Mouse (Mus musculus) lung, embryonic 14.5 days (tissue): ENCODE measurements at regions not wholly inside any gene's neighbourhood (a gene's known extent, or its start where the extent isn't known, plus 50 kb on each side); places are given as distances from the start of the nearest gene placed in this dataset.

Experiments
- ATAC-seq: fragments of 200-750 bp; cut with Nextera tagmentation; 2 replicates; pipeline ENCODE4 v1.8.0; 2017; ENCODE audit warnings: mild to moderate bottlenecking, moderate TSS enrichment, moderate library complexity; ENCODE audit not compliant: insufficient read depth
- DNase-seq: peaks from one replicate; pipeline ENCODE4 v3.0.0-alpha.2; 2015
- H3K27ac ChIP-seq: fragments of 300-500 bp; sonication (generic); 2 replicates; pipeline ENCODE4 v1.5.1; 2014; ENCODE audit warnings: low read depth, mild to moderate bottlenecking, moderate library complexity
- H3K27me3 ChIP-seq: fragments of 300-500 bp; sonication (generic); 2 replicates; pipeline ENCODE4 v1.6.1; 2014; ENCODE audit warnings: low read length, control low read depth; ENCODE audit not compliant: insufficient read depth
- H3K36me3 ChIP-seq: fragments of 300-500 bp; sonication (generic); 2 replicates; pipeline ENCODE4 v1.6.1; 2014; ENCODE audit warnings: control low read depth; ENCODE audit not compliant: insufficient read depth
- H3K4me1 ChIP-seq: fragments of 300-500 bp; sonication (generic); 2 replicates; pipeline ENCODE4 v1.6.1; 2014; ENCODE audit warnings: antibody characterized with exemption, control low read depth; ENCODE audit not compliant: insufficient read depth
- H3K4me2 ChIP-seq: fragments of 300-500 bp; sonication (generic); 2 replicates; pipeline ENCODE4 v1.6.1; 2014; ENCODE audit warnings: mild to moderate bottlenecking
- H3K4me3 ChIP-seq: fragments of 300-500 bp; sonication (generic); 2 replicates; pipeline ENCODE4 v1.5.1; 2014; ENCODE audit warnings: low read depth, low read length
- H3K9ac ChIP-seq: fragments of 300-500 bp; sonication (generic); 2 replicates; pipeline ENCODE4 v1.6.1; 2014
- H3K9me3 ChIP-seq: fragments of 300-500 bp; sonication (generic); 2 replicates; pipeline ENCODE4 v1.6.1; 2016; ENCODE audit warnings: low read depth, low read length, control low read depth
- CTCF ChIP-seq: IDR thresholded peaks from 2 replicates; pipeline ENCODE4 v1.5.1; 2016; ENCODE audit warnings: antibody characterized with exemption, low read depth
- WGBS: fragments of 180-500 bp; shearing (Covaris S2); extraction: QIAGEN DNeasy Blood & Tissue Kit; methylation state at CpG from one replicate; pipeline ENCODE4 v1.1.7; 2014; 5-methylcytosine and 5-hydroxymethylcytosine counted together

GRCm38 (mm10) chr12:93549900-93550299 lies 1700.9 kb upstream of the Sel1l start:
- no peak overlapping the region for H3K4me2 ChIP-seq
- H3K27ac ChIP-seq = no peak overlapping the region
- H3K4me1 ChIP-seq = no peaks in the 10 kb centered on the region
- DNase-seq = peak; percentile 70
- peak; percentile 71 for TF ChIP-seq CTCF
- 23% methylated on average over 4 of the region's 4 CpGs for WGBS
- H3K4me3 ChIP-seq = no peak overlapping the region
- no peaks in the 10 kb centered on the region for H3K36me3 ChIP-seq
- H3K9ac ChIP-seq = no peak overlapping the region
- no peak for ATAC-seq
- H3K27me3 ChIP-seq = no peaks in the 10 kb centered on the region
- no peaks in the 10 kb centered on the region for H3K9me3 ChIP-seq

- Histone ChIP-seq H3K4me2 (no peak overlapping the region), H3K36me3 (no peaks in the 10 kb centered on the region), H3K27me3 (no peaks in the 10 kb centered on the region), H3K4me1 (no peaks in the 10 kb centered on the region), H3K9me3 (no peaks in the 10 kb centered on the region), H3K4me3 (no peak overlapping the region), H3K9ac (no peak overlapping the region), H3K27ac (no peak overlapping the region)
- 72% methylated on average over 2 of the region's 2 CpGs for WGBS
- TF ChIP-seq CTCF = no peak
- DNase-seq (no peak), ATAC-seq (no peak)
These were observed 1674.5 kb upstream of the Sel1l start for GRCm38 (mm10) chr12:93523465-93523864.

- Histone ChIP-seq H3K4me3 (no peak overlapping the region), H3K36me3 (no peaks in the 10 kb centered on the region), H3K27me3 (no peaks in the 10 kb centered on the region), H3K4me2 (no peak overlapping the region), H3K4me1 (no peaks in the 10 kb centered on the region), H3K9ac (no peak overlapping the region), H3K9me3 (no peaks in the 10 kb centered on the region), H3K27ac (no peak overlapping the region)
- WGBS = 71% methylated on average over 1 of the region's 1 CpGs
- ATAC-seq (no peak), DNase-seq (no peak)
- TF ChIP-seq CTCF = no peak
These were observed 1637.4 kb upstream of the Sel1l start for GRCm38 (mm10) chr12:93486381-93486780.

GRCm38 (mm10) chr12:93462106-93462505 lies 1613.1 kb upstream of the Sel1l start:
- Histone ChIP-seq H3K4me2 (no peak overlapping the region), H3K27me3 (no peaks in the 10 kb centered on the region), H3K9ac (no peak overlapping the region), H3K9me3 (no peaks in the 10 kb centered on the region), H3K4me3 (no peak overlapping the region), H3K4me1 (no peaks in the 10 kb centered on the region), H3K27ac (no peak overlapping the region), H3K36me3 (no peaks in the 10 kb centered on the region)
- TF ChIP-seq CTCF = no peak
- ATAC-seq (no peak), DNase-seq (no peak)

GRCm38 (mm10) chr12:93449436-93449835 lies 1600.5 kb upstream of the Sel1l start:
- no peak for TF ChIP-seq CTCF

GRCm38 (mm10) chr12:93429218-93429617 lies 1580.3 kb upstream of the Sel1l start:
- Histone ChIP-seq H3K9me3 (no peaks in the 10 kb centered on the region), H3K4me1 (no peaks in the 10 kb centered on the region), H3K4me2 (no peak overlapping the region), H3K27me3 (no peaks in the 10 kb centered on the region), H3K36me3 (no peaks in the 10 kb centered on the region), H3K27ac (no peak overlapping the region), H3K4me3 (no peak overlapping the region), H3K9ac (no peak overlapping the region)
- ATAC-seq (no peak), DNase-seq (no peak)
- TF ChIP-seq CTCF = no peak

More at GRCm38 (mm10) chr12:93449436-93449835, 1600.5 kb upstream of the Sel1l start:
- H3K27me3 ChIP-seq = no peaks in the 10 kb centered on the region
- H3K4me3 ChIP-seq = no peak overlapping the region
- H3K27ac ChIP-seq = no peak overlapping the region
- no peak for ATAC-seq
- H3K36me3 ChIP-seq = no peaks in the 10 kb centered on the region
- H3K9me3 ChIP-seq = no peaks in the 10 kb centered on the region
- WGBS = 76% methylated on average over 2 of the region's 2 CpGs
- no peak overlapping the region for H3K4me2 ChIP-seq
- no peaks in the 10 kb centered on the region for H3K4me1 ChIP-seq
- H3K9ac ChIP-seq = no peak overlapping the region
- no peak for DNase-seq

- Histone ChIP-seq H3K4me1 (no peaks in the 10 kb centered on the region), H3K4me3 (no peak overlapping the region), H3K9ac (no peak overlapping the region), H3K27me3 (no peaks in the 10 kb centered on the region), H3K4me2 (no peak overlapping the region), H3K9me3 (no peaks in the 10 kb centered on the region), H3K36me3 (no peaks in the 10 kb centered on the region), H3K27ac (no peak overlapping the region)
- TF ChIP-seq CTCF = no peak
- WGBS = 84% methylated on average over 2 of the region's 2 CpGs
- DNase-seq (no peak), ATAC-seq (no peak)
These were observed 1579.0 kb upstream of the Sel1l start for GRCm38 (mm10) chr12:93427988-93428387.

- H3K4me1 ChIP-seq = no peaks in the 10 kb centered on the region
- H3K27me3 ChIP-seq = no peaks in the 10 kb centered on the region
- no peak for DNase-seq
- no peak overlapping the region for H3K4me3 ChIP-seq
- no peaks in the 10 kb centered on the region for H3K36me3 ChIP-seq
- H3K9ac ChIP-seq = no peak overlapping the region
- WGBS = 82% methylated on average over 6 of the region's 6 CpGs
- no peak overlapping the region for H3K27ac ChIP-seq
- TF ChIP-seq CTCF = no peak
- ATAC-seq = no peak
- no peaks in the 10 kb centered on the region for H3K9me3 ChIP-seq
- no peak overlapping the region for H3K4me2 ChIP-seq
These were observed 1567.4 kb upstream of the Sel1l start for GRCm38 (mm10) chr12:93416381-93416780.
